Mouse (Mus musculus) limb, embryonic 13.5 days (tissue): ENCODE data around the gene Unc93a. TPM values are rescaled to one million over a fixed set of nuclear protein-coding genes. Genes with fewer than 3 reads are reported as not detected.
"Not testable (repeated sequence)": the region's sequence is repeated elsewhere in the genome, so short reads cannot be mapped to it uniquely, and the experiment has no call there.

ENCODE experiments used
- ATAC-seq: fragments of 200-750 bp; cut with Nextera tagmentation; 2 replicates; pipeline ENCODE4 v1.8.0; 2017; ENCODE audit warnings: low read depth, moderate number of reproducible peaks, moderate TSS enrichment; ENCODE audit not compliant: low FRiP score
- H3K27ac ChIP-seq: fragments of 300-500 bp; sonication (generic); 2 replicates; pipeline ENCODE4 v1.5.1; 2015; ENCODE audit warnings: inconsistent platforms, mild to moderate bottlenecking, moderate library complexity
- H3K27me3 ChIP-seq: fragments of 300-500 bp; sonication (generic); 2 replicates; pipeline ENCODE4 v1.6.1; 2015; ENCODE audit warnings: mild to moderate bottlenecking, inconsistent platforms
- H3K36me3 ChIP-seq: fragments of 300-500 bp; sonication (generic); 2 replicates; pipeline ENCODE4 v1.6.1; 2015; ENCODE audit warnings: inconsistent platforms, mild to moderate bottlenecking, moderate library complexity
- H3K4me1 ChIP-seq: fragments of 300-500 bp; sonication (generic); 2 replicates; pipeline ENCODE4 v1.6.1; 2015; ENCODE audit warnings: inconsistent platforms
- H3K4me2 ChIP-seq: fragments of 300-500 bp; sonication (generic); replicated peaks from 2 replicates; pipeline ENCODE4 v1.6.1; 2015; ENCODE audit warnings: inconsistent platforms, mild to moderate bottlenecking, moderate library complexity
- H3K4me3 ChIP-seq: fragments of 300-500 bp; sonication (generic); 2 replicates; pipeline ENCODE4 v1.5.1; 2015; ENCODE audit warnings: moderate library complexity, mild to moderate bottlenecking, inconsistent platforms
- H3K9ac ChIP-seq: fragments of 300-500 bp; sonication (generic); 2 replicates; pipeline ENCODE4 v1.6.1; 2015; ENCODE audit warnings: mild to moderate bottlenecking, inconsistent platforms
- H3K9me3 ChIP-seq: fragments of 300-500 bp; sonication (generic); 2 replicates; pipeline ENCODE4 v1.6.1; 2016; ENCODE audit warnings: inconsistent platforms
- WGBS: fragments of 180-500 bp; shearing (Covaris S2); methylation state at CpG from one replicate; pipeline ENCODE4 v1.1.7; 2015; 5-methylcytosine and 5-hydroxymethylcytosine counted together
- polyA plus RNA-seq: library from polyadenylated mRNA; unstranded; fragments of >200 nt; fragmentation: Nextera tagmentation; extraction: Ambion mirVana; gene quantifications from 2 replicates; pipeline ENCODE4 v1.2.1, GENCODE M21; 2015

Unc93a gene
- polyA plus RNA-seq = 0.09 TPM in 1 of 2 replicates, not detected in the other

GRCm38 (mm10) chr17:13131710-13132109, at the start of gene Unc93a:
TSS of gene Unc93a (minus strand) at chr17:13131810.
- H3K36me3 ChIP-seq, H3K9me3 ChIP-seq, H3K4me2 ChIP-seq, H3K4me1 ChIP-seq, H3K27me3 ChIP-seq, H3K9ac ChIP-seq, ATAC-seq, H3K4me3 ChIP-seq, H3K27ac ChIP-seq: not testable (repeated sequence)
- WGBS = 59% methylated on average over 3 of the region's 4 CpGs

GRCm38 (mm10) chr17:13180491-13180890, 48.9 kb upstream of the Unc93a start:
- not testable (repeated sequence) for H3K27ac ChIP-seq, H3K27me3 ChIP-seq, H3K4me2 ChIP-seq, H3K36me3 ChIP-seq, H3K9ac ChIP-seq, ATAC-seq, H3K4me1 ChIP-seq, H3K4me3 ChIP-seq
- H3K9me3 ChIP-seq = peaks cover 42% of the 10 kb centered on the region
- 90% methylated on average over 5 of the region's 5 CpGs for WGBS

GRCm38 (mm10) chr17:13179021-13179420, 47.4 kb upstream of the Unc93a start:
- ATAC-seq, H3K4me1 ChIP-seq, H3K27me3 ChIP-seq, H3K4me2 ChIP-seq, H3K4me3 ChIP-seq, H3K27ac ChIP-seq, H3K36me3 ChIP-seq, H3K9ac ChIP-seq: not testable (repeated sequence)
- H3K9me3 ChIP-seq = peaks cover 33% of the 10 kb centered on the region
- WGBS = 85% methylated on average over 4 of the region's 4 CpGs

GRCm38 (mm10) chr17:13177796-13178195, 46.2 kb upstream of the Unc93a start:
- H3K36me3 ChIP-seq = not testable (repeated sequence)

GRCm38 (mm10) chr17:13175609-13176008, 44.0 kb upstream of the Unc93a start:
- not testable (repeated sequence) for H3K4me3 ChIP-seq, H3K27me3 ChIP-seq, H3K9ac ChIP-seq, H3K4me1 ChIP-seq, H3K4me2 ChIP-seq, ATAC-seq, H3K27ac ChIP-seq, H3K36me3 ChIP-seq
- WGBS = 44% methylated on average over 1 of the region's 1 CpGs
- H3K9me3 ChIP-seq = peaks cover 17% of the 10 kb centered on the region

More at GRCm38 (mm10) chr17:13177796-13178195, 46.2 kb upstream of the Unc93a start:
- not testable (repeated sequence) for H3K27me3 ChIP-seq, H3K9ac ChIP-seq, H3K4me2 ChIP-seq, H3K27ac ChIP-seq, H3K4me1 ChIP-seq, H3K4me3 ChIP-seq
- ATAC-seq = peak; percentile 34; the same call in 1 of the 2 replicates
- WGBS = 49% methylated on average over 1 of the region's 1 CpGs
- peaks cover 31% of the 10 kb centered on the region for H3K9me3 ChIP-seq

- H3K4me3 ChIP-seq, ATAC-seq, H3K4me2 ChIP-seq, H3K9ac ChIP-seq, H3K27ac ChIP-seq, H3K36me3 ChIP-seq, H3K4me1 ChIP-seq, H3K27me3 ChIP-seq: not testable (repeated sequence)
- H3K9me3 ChIP-seq = peaks cover 10% of the 10 kb centered on the region
- WGBS = 52% methylated on average over 2 of the region's 3 CpGs
Observed at GRCm38 (mm10) chr17:13174029-13174428, 42.4 kb upstream of the Unc93a start.

- not testable (repeated sequence) for H3K9me3 ChIP-seq, H3K4me2 ChIP-seq, H3K9ac ChIP-seq, ATAC-seq, H3K4me1 ChIP-seq, H3K27ac ChIP-seq, H3K4me3 ChIP-seq, H3K27me3 ChIP-seq, H3K36me3 ChIP-seq
- 84% methylated on average over 6 of the region's 6 CpGs for WGBS
Observed at GRCm38 (mm10) chr17:13173578-13173977, 42.0 kb upstream of the Unc93a start.

- not testable (repeated sequence) for H3K9ac ChIP-seq, H3K27ac ChIP-seq, H3K4me2 ChIP-seq, H3K4me1 ChIP-seq, H3K27me3 ChIP-seq, ATAC-seq, H3K36me3 ChIP-seq, H3K9me3 ChIP-seq, H3K4me3 ChIP-seq
- WGBS = 85% methylated on average over 7 of the region's 7 CpGs
Observed at GRCm38 (mm10) chr17:13146128-13146527, 14.5 kb upstream of the Unc93a start.

- not testable (repeated sequence) for H3K36me3 ChIP-seq, H3K9me3 ChIP-seq, H3K4me2 ChIP-seq, H3K4me1 ChIP-seq, ATAC-seq, H3K27me3 ChIP-seq, H3K27ac ChIP-seq, H3K9ac ChIP-seq, H3K4me3 ChIP-seq
- WGBS = 82% methylated on average over 4 of the region's 4 CpGs
Observed at GRCm38 (mm10) chr17:13144580-13145215, 13.1 kb upstream of the Unc93a start.

- no CpG with 5 or more reads among the region's 2 CpGs for WGBS
Observed at GRCm38 (mm10) chr17:13142665-13143064, 11.1 kb upstream of the Unc93a start.

GRCm38 (mm10) chr17:13135356-13135755, 3.7 kb upstream of the Unc93a start:
- H3K9ac ChIP-seq, H3K4me2 ChIP-seq, H3K9me3 ChIP-seq, H3K27me3 ChIP-seq, H3K27ac ChIP-seq, H3K4me3 ChIP-seq, ATAC-seq, H3K36me3 ChIP-seq, H3K4me1 ChIP-seq: not testable (repeated sequence)
- 42% methylated on average over 1 of the region's 6 CpGs for WGBS

More at GRCm38 (mm10) chr17:13142665-13143064, 11.1 kb upstream of the Unc93a start:
- H3K4me3 ChIP-seq, H3K27ac ChIP-seq, H3K36me3 ChIP-seq, ATAC-seq, H3K4me2 ChIP-seq, H3K9ac ChIP-seq, H3K4me1 ChIP-seq, H3K27me3 ChIP-seq, H3K9me3 ChIP-seq: not testable (repeated sequence)

- 86% methylated on average over 8 of the region's 8 CpGs for WGBS
- ATAC-seq, H3K4me2 ChIP-seq, H3K9ac ChIP-seq, H3K4me3 ChIP-seq, H3K27me3 ChIP-seq, H3K27ac ChIP-seq, H3K9me3 ChIP-seq, H3K36me3 ChIP-seq, H3K4me1 ChIP-seq: not testable (repeated sequence)
Observed at GRCm38 (mm10) chr17:13132352-13132751, 742 bp upstream of the Unc93a start.
